Mouse (Mus musculus) CD4-positive helper T cell, adult 2 months (primary cell): ENCODE measurements around the gene Spink2.
"Not testable (repeated sequence)": the region's sequence is repeated elsewhere in the genome, so short reads cannot be mapped to it uniquely, and the experiment has no call there.

ENCODE experiments used
- DNase-seq: peaks from one replicate; pipeline ENCODE4 v3.0.0-alpha.2; 2012; ENCODE audit warnings: low read depth, missing footprints, low spot score

Spink2 gene

GRCm38 (mm10) chr5:77193951-77194350 lies 17.3 kb downstream of the Spink2 start:
- peak; percentile 64 for DNase-seq

GRCm38 (mm10) chr5:77193266-77193665 lies 18.0 kb downstream of the Spink2 start:
- no peak for DNase-seq

GRCm38 (mm10) chr5:77191631-77192030 lies 19.6 kb downstream of the Spink2 start:
- no peak for DNase-seq

GRCm38 (mm10) chr5:77191106-77191505 lies 20.2 kb downstream of the Spink2 start:
- DNase-seq = no peak

- DNase-seq = no peak
Observed at GRCm38 (mm10) chr5:77188738-77189137, 22.5 kb downstream of the Spink2 start.

- no peak for DNase-seq
Observed at GRCm38 (mm10) chr5:77185351-77185750, 25.9 kb downstream of the Spink2 start.

- DNase-seq = not testable (repeated sequence)
Observed at GRCm38 (mm10) chr5:77183876-77184275, 27.4 kb downstream of the Spink2 start.

- no peak for DNase-seq
Observed at GRCm38 (mm10) chr5:77183338-77183737, 27.9 kb downstream of the Spink2 start.

GRCm38 (mm10) chr5:77181508-77181907 lies 29.8 kb downstream of the Spink2 start:
- DNase-seq = no peak

- no peak for DNase-seq
Observed at GRCm38 (mm10) chr5:77178976-77179375, 32.3 kb downstream of the Spink2 start.

- no peak for DNase-seq
Observed at GRCm38 (mm10) chr5:77178008-77178407, 33.3 kb downstream of the Spink2 start.

- DNase-seq = no peak
Observed at GRCm38 (mm10) chr5:77174779-77175178, 36.5 kb downstream of the Spink2 start.

- peak; percentile 61 for DNase-seq
Observed at GRCm38 (mm10) chr5:77170593-77170992, 40.7 kb downstream of the Spink2 start.

- peak; percentile 14 for DNase-seq
Observed at GRCm38 (mm10) chr5:77167306-77167945, 43.8 kb downstream of the Spink2 start.

GRCm38 (mm10) chr5:77165703-77166625 lies 45.3 kb downstream of the Spink2 start:
- DNase-seq = peak; percentile 48

- no peak for DNase-seq
Observed at GRCm38 (mm10) chr5:77163597-77163996, 47.7 kb downstream of the Spink2 start.

GRCm38 (mm10) chr5:77162566-77162965 lies 48.7 kb downstream of the Spink2 start:
- DNase-seq = no peak

GRCm38 (mm10) chr5:77157777-77158540 lies 53.3 kb downstream of the Spink2 start:
- DNase-seq = no peak

GRCm38 (mm10) chr5:77156938-77157337 lies 54.3 kb downstream of the Spink2 start:
- no peak for DNase-seq

- DNase-seq = no peak
Observed at GRCm38 (mm10) chr5:77155526-77155925, 55.7 kb downstream of the Spink2 start.
